Mouse (Mus musculus): ENCODE measurements around the gene Cd82. TPM values are rescaled to one million over a fixed set of nuclear protein-coding genes. Genes with fewer than 3 reads are reported as not detected.

Gene Cd82
- polyA plus RNA-seq (2015; fragmentation: Illumina TruSeq; extraction: RNeasy Lipid Tissue Mini Kit (QIAGEN cat#74804); ENCODE audit: insufficient read depth, low replicate concordance), result 146 TPM

GRCm38 (mm10) chr2:93462760-93463159 is at the start of gene Cd82:
Gene Cd82 (minus strand): TSS chr2:93463140.

Other genes starting within 250 kb of the Cd82 start
- 3.7 TPM for gene Tspan18, start 128.6 kb downstream of the Cd82 start, polyA plus RNA-seq (2015; fragmentation: Illumina TruSeq; extraction: RNeasy Lipid Tissue Mini Kit (QIAGEN cat#74804); ENCODE audit: insufficient read depth, low replicate concordance)
- not detected for gene Gm10803, start 97.4 kb upstream of the Cd82 start, polyA plus RNA-seq (2015; fragmentation: Illumina TruSeq; extraction: RNeasy Lipid Tissue Mini Kit (QIAGEN cat#74804); ENCODE audit: insufficient read depth, low replicate concordance)
- 0.94 TPM for gene Alx4, start 179.2 kb upstream of the Cd82 start, polyA plus RNA-seq (2015; fragmentation: Illumina TruSeq; extraction: RNeasy Lipid Tissue Mini Kit (QIAGEN cat#74804); ENCODE audit: insufficient read depth, low replicate concordance)